Mouse (Mus musculus) small intestine, adult 2 months (tissue): ENCODE data around the gene Ryr2.

ENCODE experiments used
- CTCF ChIP-seq: fragments of 200-500 bp; IDR thresholded peaks from 2 replicates; pipeline ENCODE4 v1.5.1; 2012; ENCODE audit warnings: low read depth, mild to moderate bottlenecking, control low read depth, inconsistent platforms, low read length, moderate library complexity, mixed read lengths; ENCODE audit not compliant: insufficient replicate concordance, insufficient read length; ENCODE audit errors: extremely low read depth
- POLR2A ChIP-seq: fragments of 200-500 bp; IDR thresholded peaks from 2 replicates; pipeline ENCODE4 v1.6.1; 2012; ENCODE audit warnings: low read depth, mild to moderate bottlenecking, control low read depth, inconsistent platforms, low read length, moderate library complexity

DNA sequence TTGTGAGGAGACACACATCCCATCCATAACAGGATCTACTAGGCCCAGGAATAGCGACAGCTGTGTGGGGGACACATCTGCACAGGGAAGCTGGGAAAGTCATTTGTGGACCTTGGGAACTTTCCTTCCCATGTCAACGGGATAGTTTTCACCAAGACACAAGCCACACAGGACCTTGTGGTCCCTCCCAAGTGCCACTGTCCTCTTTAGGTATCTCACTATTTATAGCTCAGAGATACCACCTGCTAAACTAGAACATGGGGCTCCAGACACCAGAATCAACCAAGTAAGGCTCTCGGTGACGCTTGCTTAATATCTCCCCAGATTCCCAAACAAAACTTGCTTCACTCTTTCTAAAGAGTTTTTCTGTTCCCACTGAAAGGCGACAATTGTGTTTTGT is 73.5 kb downstream of the Ryr2 start:
- no peak for TF ChIP-seq CTCF
- no peak for TF ChIP-seq POLR2A
